Mouse (Mus musculus) E14TG2a.4 (cell line): Measurements from ENCODE around the gene Mrps5.

Experiments
- H3K27me3 ChIP-seq: 2 replicates; pipeline ENCODE4 v1.6.1; 2014; ENCODE audit warnings: low read length, control low read depth; ENCODE audit not compliant: insufficient read depth
- H3K36me3 ChIP-seq: 2 replicates; pipeline ENCODE4 v1.6.1; 2014; ENCODE audit warnings: low read length, control low read depth; ENCODE audit not compliant: insufficient read depth
- H3K4me1 ChIP-seq: replicated peaks from 2 replicates; pipeline ENCODE4 v1.6.1; 2014; ENCODE audit warnings: low read depth, low read length, control low read depth
- H3K4me3 ChIP-seq: replicated peaks from 2 replicates; pipeline ENCODE4 v1.5.1; 2014; ENCODE audit warnings: mild to moderate bottlenecking, low read length
- H3K9me3 ChIP-seq: 2 replicates; pipeline ENCODE4 v1.6.1; 2014; ENCODE audit warnings: low read length, control low read depth
- CTCF ChIP-seq: conservative IDR thresholded peaks from 2 replicates; pipeline ENCODE4 v1.5.1; 2014; ENCODE audit warnings: low read length
- NANOG ChIP-seq: IDR thresholded peaks from 2 replicates; pipeline ENCODE4 v1.6.1; 2014; ENCODE audit warnings: borderline replicate concordance, low read length, mixed read lengths
- POU5F1 ChIP-seq: IDR thresholded peaks from 2 replicates; pipeline ENCODE4 v1.6.1; 2014; ENCODE audit warnings: low read length, borderline replicate concordance

The Mrps5 gene

DNA sequence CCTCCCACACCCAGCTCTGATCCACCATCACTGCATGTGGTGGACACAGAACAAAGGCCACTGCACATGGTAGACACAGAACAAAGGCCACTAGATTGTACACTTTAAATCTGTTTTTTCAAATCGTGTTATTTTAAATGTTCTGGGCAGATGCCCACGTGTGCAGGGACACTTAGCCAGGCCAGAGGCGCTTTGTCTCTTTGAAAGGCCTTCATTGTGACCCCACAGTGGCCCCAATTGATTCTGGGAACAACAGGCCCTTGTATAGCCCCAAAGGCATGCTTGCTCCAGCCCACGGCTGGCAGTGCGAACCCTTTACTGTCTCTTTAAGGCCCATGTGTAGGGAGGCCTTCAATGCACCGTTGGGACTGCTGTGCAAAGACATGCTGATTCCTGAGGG lies 40.3 kb downstream of the Mrps5 start:
- Histone ChIP-seq H3K36me3 (no peaks in the 10 kb centered on the region), H3K4me1 (no peaks in the 10 kb centered on the region), H3K27me3 (peaks cover 9% of the 10 kb centered on the region; the same call in 1 of the 2 replicates), H3K4me3 (no peak overlapping the region), H3K9me3 (no peaks in the 10 kb centered on the region)
- TF ChIP-seq NANOG (no peak), CTCF (no peak), POU5F1 (no peak)

DNA sequence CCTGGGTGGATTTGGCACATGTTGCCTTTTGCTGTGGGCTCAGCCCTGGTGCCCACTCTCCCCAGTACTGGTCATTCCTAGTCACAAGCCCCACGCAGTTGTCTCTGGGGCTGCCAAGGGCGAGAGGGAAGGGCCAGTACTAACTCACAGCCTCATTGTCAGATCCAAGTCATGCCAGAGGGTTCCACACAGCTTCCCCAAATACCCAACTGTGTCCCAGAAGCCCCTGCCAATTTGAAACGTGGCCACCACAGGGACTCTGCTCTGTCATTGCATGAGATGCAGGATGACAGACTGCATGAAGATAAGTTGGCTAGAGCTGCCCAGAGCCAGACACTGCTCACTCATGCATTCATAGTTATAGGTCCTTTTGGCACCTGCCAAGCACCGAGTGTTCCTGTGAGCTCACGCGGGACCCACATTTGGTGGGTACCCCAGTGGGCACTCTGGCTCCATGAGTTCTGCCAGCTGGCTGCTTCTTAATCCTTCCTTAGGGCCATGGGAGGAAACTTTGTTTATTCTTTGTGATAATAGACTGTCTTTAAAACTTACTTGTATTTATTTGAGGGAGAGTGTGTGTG lies 41.1 kb downstream of the Mrps5 start:
- TF ChIP-seq CTCF (no peak), POU5F1 (no peak), NANOG (no peak)

DNA sequence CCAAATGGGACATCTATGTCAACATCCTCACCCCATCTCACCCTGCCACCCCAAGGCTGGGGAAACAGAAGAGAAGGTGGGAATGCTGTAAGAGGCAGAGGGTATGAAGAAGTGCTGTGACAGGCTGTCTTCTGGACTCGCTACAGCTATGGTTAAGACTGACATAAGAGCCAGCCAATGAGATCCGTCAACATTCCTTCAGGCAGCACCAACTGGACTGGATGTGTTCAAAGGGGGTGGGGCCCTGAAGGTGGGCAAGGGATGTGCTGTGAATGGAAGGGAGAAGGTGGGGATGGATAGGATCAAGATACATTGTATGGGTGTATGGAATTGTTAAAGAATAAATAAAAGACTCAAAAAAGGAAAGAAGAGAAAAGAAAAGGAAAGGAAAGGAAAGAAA lies 45.6 kb downstream of the Mrps5 start:
- Histone ChIP-seq H3K36me3 (no peaks in the 10 kb centered on the region), H3K4me1 (no peaks in the 10 kb centered on the region), H3K9me3 (no peaks in the 10 kb centered on the region), H3K4me3 (no peak overlapping the region), H3K27me3 (peaks cover 9% of the 10 kb centered on the region; the same call in 1 of the 2 replicates)
- TF ChIP-seq CTCF (no peak), POU5F1 (no peak), NANOG (no peak)

More for the DNA sequence above, 41.1 kb downstream of the Mrps5 start:
- no peak overlapping the region for H3K4me3 ChIP-seq
- no peaks in the 10 kb centered on the region for H3K4me1 ChIP-seq
- H3K36me3 ChIP-seq, result no peaks in the 10 kb centered on the region
- H3K27me3 ChIP-seq, result peaks cover 9% of the 10 kb centered on the region; the same call in 1 of the 2 replicates
- no peaks in the 10 kb centered on the region for H3K9me3 ChIP-seq

DNA sequence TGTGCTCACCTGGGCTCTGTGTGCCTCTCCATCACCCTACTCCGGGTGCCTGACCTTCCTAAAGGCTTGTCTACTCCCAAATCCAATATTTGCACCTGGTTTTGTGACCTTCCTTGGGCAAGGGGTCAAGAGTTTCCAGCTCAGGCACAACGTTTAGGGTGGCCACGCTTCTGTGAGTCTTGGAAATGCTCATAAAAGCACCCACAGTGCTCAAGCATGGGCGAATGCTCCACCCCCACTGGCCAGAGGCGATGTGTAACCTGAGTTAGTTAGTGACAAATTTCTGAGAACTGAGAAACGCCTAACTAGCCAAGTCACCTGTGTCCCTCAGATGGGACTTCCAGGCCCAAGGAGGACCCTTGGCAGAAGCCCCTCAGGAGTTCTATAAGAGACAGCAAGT lies 48.6 kb downstream of the Mrps5 start:
- H3K4me1 ChIP-seq, result no peaks in the 10 kb centered on the region
- 0 out of 2 replicates have a peak, but pooled peaks cover 6% of the 10 kb centered on the region for H3K27me3 ChIP-seq
- TF ChIP-seq NANOG (no peak), CTCF (no peak), POU5F1 (no peak)
- H3K36me3 ChIP-seq, result no peaks in the 10 kb centered on the region
- H3K4me3 ChIP-seq, result no peak overlapping the region
- H3K9me3 ChIP-seq, result no peaks in the 10 kb centered on the region

DNA sequence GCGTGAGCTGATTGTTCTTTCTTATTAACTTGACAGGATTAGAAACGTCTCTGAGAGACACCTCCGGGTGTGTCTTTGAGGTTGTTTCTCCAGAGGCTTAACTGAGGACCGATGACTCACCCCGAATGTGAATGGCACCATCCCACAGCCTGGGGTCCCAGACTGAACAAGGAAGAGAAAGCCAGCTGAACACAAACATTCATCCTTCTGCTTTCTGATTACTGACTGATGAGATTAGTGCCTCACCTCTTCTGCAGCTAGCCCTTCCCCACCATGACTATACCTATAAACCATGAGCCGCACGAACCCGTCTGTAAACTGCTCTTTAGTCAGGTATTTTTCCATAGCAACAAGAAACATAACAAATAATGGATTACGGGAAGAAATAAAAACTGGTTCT lies 52.0 kb downstream of the Mrps5 start:
- no peaks in the 10 kb centered on the region for H3K9me3 ChIP-seq
- no peak overlapping the region for H3K4me3 ChIP-seq
- H3K36me3 ChIP-seq, result no peaks in the 10 kb centered on the region
- no peaks in the 10 kb centered on the region for H3K4me1 ChIP-seq
- peaks cover 8% of the 10 kb centered on the region; the same call in 1 of the 2 replicates for H3K27me3 ChIP-seq
- TF ChIP-seq NANOG (no peak), CTCF (no peak), POU5F1 (no peak)

DNA sequence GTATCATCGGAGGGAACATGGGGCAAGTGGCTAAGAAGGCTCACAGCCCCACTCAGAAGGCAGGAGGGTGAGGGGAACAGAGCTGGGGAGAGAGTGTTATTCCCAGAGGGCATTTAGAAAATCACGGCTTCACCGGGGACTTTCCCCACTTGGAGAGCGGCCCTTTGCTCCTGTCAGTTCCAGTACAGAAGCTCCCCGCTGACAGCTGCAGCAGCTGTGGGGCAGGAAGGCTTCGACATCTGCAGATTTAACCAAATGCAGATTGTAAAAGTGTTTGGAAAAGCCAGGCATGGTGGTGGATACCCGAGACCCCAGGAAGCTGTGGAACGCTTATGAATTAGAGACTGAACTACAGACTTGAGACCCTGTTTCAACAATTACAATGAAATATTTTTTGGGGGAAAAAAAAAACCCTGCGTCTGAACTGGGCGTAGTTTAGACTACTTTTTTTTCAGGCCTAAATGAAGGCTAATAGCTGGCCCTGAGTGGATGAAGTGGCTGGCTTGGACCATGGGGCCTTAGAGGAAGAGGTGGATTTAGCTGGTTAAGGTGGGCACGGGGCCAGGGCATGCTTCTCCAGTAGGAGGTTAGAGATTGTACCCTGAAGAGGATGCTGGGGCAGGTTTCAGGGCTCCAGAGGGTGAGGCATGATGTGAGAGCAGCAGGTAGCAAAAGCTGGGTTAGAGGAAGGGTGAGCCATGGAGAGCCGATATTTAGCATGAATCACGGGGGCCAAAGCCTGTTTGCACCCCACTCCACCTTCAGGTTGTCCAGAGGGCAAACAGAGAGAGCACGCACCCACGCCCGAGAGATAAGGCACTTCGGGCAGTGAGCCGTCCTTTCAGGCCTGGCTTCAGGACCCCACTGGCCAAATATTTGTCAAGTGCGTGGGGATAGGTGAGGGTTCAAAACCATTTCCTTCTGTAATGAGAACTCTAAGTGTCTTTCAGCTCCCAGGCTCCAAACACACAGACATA lies 57.0 kb downstream of the Mrps5 start:
- Histone ChIP-seq H3K9me3 (no peaks in the 10 kb centered on the region), H3K36me3 (no peaks in the 10 kb centered on the region), H3K4me3 (no peak overlapping the region), H3K27me3 (peaks cover 10% of the 10 kb centered on the region; the same call in 1 of the 2 replicates), H3K4me1 (no peaks in the 10 kb centered on the region)
- TF ChIP-seq CTCF (no peak), NANOG (no peak), POU5F1 (no peak)

DNA sequence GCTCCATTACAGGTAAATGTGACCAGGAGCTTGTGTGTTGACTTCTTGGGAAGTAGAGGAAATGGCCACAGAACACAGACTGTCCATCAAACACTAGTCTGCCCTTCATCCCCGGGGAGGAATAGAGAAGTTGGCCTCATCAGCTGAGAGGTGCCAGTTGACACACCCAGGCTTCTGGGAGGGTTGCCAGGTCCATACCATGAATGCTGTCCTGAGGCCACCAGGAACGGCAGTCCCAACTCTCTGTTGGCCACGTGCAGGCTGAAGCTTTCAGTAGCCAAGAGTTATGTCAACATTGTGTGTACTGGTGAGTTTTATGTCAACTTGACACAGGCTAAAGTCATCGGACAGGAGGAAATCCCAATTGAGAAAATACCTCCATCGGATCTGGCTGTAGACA lies 59.9 kb downstream of the Mrps5 start:
- peaks cover 18% of the 10 kb centered on the region for H3K27me3 ChIP-seq
- H3K36me3 ChIP-seq, result no peaks in the 10 kb centered on the region
- no peak for TF ChIP-seq POU5F1
- no peak for TF ChIP-seq CTCF
- no peak for TF ChIP-seq NANOG
- H3K4me3 ChIP-seq, result no peak overlapping the region
- no peaks in the 10 kb centered on the region for H3K9me3 ChIP-seq
- H3K4me1 ChIP-seq, result peaks cover 5% of the 10 kb centered on the region

DNA sequence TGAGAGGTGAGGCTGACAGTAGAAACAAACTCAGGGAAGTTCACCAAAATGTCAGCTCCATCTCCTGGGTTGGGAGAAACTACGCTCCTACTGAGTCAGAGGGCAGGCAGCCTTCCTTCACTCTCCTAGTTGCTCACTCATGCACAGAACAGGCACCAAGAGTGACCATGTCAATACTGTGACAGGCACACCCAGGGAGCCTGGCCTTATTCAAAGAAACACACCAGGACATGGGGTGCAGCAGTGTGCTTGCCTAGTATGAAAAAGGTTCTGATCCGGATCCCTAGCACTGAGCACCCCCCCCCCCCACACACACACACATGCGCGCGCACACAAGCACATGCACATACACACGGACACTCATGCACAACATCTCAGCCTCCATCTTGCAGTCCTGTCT lies 61.1 kb downstream of the Mrps5 start:
- no peak overlapping the region for H3K4me3 ChIP-seq
- TF ChIP-seq NANOG (no peak), CTCF (no peak), POU5F1 (no peak)
- peaks cover 28% of the 10 kb centered on the region for H3K27me3 ChIP-seq
- no peaks in the 10 kb centered on the region for H3K36me3 ChIP-seq
- H3K9me3 ChIP-seq, result no peaks in the 10 kb centered on the region
- peaks cover 5% of the 10 kb centered on the region for H3K4me1 ChIP-seq
